Mouse (Mus musculus) right cerebral cortex, postnatal 25 days (tissue): ENCODE measurements around the gene Pde4c.

ENCODE experiments used
- DNase-seq: peaks from one replicate; pipeline ENCODE4 v3.0.0; 2022

The Pde4c gene

DNA sequence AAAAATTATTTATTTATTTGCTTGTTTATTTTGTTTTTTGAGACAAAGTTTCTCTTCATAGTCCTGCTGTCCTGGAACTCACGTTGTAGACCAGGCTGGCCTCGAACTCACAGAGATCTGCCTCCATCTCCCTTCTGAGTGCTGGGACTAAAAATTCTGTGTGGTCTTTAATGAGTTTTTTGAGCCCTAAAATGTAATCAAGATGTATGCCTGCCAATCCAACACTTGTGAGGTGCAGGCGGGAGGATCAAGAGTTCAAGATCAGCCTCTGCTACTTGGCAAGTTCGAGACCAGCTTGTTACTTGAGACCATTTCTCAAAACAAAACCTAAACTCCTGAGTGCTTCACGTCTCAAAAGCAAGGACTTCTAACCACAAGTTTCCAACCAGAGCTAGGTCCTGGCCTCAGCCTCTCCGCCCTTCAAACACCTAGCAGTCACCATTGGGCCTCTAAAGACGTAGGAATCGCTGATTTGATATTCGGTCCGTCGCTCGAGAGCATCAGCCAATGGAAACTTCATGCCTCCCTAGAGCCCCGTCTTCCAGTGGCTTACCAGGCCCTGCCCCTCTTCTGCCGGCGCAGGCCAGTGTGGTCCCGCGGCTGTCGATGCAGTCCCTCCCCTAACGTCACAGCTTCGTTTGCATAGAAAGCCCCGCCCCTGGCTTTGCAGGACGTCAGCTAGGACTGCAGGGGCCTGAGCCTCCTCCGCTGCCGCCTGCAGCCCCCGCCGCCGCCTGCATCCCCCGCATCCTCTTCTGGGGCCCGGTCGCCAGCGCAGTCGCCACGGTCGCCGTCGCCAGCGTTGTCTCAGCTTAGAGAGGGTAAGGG, 30.7 kb downstream of the Pde4c start, which contains the start of gene Rab3a:
Gene Rab3a (plus strand): TSS at position 637 of the 828 bp plus-strand sequence.
- peak; percentile 97 for DNase-seq

DNA sequence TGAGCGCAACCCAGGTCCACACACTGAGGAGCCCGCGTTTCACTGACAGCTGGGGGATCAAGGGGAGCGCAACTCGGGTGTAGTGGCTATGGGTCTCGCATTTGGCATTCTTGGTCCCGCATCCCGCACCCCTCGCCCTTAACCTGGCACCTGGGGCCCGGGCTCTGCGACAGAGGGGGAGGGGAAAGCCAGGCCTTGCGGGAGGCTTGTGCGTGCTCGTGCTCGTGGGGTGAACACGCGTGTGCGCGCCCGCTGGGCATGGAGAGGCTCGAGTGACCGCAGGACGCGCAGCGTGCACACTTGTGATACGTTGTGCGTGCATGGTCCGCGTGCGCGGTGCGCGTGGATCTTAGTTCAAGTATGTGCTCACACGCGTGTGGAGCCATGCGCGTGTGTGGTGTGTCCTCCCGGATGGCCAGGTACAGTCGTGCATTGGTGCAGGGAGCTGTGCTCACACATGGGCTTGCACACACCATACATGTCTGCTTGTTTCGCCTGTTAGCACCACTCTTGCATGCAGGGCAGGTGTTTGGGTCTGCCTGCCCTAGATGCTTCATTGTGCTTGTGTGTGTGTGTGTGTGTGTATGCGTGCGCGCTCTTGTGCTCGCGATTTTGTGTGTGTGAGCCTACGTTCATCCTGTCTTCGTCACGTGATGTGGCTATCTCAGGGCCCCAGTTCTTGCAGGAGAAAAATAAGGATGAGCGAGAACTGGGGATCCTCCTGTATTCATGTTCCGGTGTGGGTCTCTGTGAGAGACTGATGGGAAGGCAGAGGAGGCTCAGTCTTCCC, 31.5 kb downstream of the Pde4c start:
- DNase-seq: peak; percentile 81

DNA sequence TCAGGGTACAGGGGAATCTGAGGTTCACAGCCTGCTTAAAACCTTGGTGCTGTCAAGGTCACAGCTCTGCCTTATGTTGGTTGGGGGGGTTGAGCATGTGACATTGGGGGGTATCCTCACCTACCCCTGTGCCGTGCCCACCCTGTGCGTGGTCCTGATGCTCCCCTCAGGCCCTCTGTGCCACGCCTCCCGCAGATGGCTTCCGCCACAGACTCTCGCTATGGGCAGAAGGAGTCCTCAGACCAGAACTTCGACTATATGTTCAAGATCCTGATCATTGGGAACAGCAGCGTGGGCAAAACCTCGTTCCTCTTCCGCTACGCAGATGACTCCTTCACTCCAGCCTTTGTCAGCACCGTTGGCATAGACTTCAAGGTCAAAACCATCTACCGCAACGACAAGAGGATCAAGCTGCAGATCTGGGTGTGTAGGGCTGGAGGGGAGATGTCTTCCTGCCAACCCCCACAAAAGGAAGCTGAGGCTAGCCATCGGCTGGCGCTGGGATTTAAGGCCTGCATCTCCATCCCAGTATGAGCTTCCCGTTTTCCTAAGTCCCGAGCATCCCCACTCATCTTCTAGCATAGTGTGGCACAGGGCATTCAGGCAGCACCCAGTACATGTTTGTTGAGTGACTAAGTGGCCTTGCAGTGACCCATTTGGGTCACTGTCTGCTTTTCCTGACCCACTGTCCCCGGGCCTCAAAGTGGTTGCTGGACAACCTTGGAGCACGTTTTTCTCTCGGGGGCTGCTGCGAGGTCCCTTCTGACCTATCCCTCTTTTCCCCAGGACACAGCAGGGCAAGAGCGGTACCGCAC, 32.3 kb downstream of the Pde4c start:
- peak; percentile 4 for DNase-seq

DNA sequence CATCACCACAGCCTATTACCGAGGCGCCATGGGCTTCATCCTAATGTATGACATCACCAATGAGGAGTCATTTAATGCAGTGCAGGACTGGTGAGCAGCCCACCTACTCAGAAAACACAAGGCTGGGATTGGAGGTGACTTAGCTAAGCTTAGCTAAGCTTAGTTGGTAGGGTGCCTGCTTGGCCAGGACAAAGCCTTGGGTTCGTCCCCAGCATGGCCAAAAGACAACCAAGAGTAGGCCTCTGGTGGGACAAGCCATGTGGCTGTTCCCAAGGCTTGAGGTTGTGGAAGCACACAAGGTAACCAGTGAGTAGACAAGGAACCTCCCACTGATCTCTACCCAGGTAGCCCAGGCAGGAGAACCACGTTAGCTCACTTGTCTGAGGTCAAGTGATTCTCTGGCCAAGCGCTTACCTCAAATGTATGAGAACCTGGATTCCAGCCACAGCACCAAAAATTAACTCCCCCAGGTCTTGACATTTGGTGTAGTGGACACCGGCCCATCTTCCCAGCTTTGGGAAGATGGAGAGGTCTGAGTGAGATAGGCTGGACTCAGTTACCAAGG, 33.0 kb downstream of the Pde4c start:
- no peak for DNase-seq

DNA sequence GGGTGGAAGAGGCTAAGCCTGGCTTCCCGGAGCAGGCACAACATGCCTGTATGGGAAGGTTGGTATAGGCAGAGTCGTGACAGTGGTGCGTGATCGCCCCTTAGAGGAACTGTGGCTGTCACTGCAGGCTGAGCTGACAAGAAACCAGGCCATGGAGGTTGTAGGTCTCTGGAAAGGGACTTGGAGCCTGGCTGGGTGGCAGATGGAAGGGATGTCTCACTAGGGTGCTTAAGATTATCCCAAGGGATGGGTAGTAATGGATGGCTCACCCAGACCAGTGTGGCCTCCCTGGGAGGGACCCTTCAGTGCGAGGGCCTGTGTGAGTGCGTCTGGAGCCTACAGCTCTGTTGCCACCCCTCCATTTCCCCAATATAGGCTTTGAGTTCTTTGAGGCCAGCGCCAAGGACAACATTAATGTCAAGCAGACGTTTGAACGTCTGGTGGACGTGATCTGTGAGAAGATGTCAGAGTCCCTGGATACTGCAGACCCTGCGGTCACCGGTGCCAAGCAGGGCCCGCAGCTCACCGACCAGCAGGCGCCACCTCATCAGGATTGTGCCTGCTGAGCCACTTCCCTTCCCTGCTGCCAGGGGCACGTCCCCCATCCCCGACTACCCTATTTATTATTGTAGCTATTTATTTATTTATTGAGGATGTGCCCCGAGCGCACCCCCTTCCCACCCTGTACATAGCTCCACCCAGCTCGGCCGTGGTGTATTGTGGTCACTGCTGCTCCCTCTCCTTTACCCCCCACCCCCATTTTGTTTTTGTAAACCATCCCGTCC, 34.2 kb downstream of the Pde4c start:
- DNase-seq: no peak

DNA sequence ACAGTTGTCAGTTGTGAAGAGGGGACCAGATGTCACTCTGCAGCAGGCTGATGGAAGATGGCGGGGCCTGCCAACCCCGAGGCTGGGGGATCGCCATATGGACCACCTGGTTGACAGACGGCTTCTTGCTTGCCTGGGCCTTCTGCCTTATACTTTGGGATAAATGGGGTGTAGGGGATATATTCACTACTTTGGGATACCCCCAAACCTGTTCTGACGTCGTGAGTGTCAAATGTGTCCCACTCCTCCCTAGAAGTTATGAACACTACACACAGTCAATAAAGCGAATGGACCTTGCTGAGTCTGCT, 34.7 kb downstream of the Pde4c start:
- DNase-seq: no peak

DNA sequence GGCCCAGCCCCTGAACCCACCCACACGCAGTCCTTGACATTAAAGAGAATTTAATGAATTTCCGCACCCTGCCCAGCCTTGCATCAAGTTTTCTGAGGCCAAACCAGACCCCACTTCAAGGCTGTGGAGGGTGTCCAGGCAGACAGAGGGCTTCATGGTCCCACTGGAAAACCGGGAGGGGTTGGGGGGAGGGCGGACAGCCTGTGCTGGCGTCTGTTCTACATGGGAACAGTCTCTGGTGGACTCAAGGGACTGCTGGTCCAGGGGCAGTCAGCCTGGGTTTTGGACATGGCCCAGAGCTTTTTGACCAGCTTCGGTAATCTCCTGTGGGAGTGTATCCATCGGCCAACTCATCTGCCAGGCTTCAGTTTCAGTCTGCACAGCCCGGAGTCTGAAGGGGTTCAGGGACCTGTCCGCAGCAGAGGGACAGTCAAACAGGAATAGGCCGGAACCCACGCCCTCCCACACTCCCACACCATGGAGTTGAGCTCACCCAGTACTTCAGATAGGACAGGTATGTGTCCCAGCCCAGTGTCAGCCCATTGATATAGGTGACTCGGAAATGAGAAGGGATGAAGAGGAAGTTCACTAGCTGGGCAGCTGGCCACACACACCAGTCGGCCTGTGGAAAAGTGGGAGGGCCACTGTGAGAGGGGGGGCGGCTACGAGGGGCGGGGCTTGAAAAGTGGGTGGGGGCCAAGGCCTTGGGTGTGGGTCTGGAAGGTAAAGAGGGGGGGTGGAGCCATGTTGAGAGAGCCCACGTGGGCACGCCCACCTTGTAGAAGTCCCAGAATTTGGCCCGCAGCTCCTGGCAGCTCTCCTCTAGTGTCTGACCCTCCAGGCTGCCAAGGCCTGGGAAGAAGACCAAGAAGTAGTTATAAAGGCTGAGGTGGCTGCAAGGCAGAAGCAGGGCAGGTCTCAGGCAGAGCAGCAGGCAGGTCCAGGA, 35.4 kb downstream of the Pde4c start:
- DNase-seq: no peak

DNA sequence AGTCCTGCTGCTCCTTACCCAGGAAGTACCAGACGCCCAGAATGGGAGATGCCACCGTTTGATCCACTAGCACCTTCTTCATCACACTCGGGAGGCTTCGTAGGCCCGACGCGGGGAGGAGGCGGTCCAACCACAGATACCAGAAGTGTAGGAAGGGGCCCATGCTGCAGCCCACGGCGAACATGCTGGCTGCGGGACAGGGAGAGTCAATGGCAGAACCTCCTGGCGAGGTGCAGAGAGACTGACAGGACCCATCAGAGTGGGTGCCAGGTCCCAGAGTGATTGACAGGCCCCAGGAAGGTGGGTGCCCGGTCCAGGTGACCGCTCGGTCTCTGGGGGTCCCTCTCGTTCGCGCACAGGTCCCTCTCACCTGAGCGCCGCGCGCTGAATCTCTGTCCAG, 36.8 kb downstream of the Pde4c start:
- DNase-seq: no peak

DNA sequence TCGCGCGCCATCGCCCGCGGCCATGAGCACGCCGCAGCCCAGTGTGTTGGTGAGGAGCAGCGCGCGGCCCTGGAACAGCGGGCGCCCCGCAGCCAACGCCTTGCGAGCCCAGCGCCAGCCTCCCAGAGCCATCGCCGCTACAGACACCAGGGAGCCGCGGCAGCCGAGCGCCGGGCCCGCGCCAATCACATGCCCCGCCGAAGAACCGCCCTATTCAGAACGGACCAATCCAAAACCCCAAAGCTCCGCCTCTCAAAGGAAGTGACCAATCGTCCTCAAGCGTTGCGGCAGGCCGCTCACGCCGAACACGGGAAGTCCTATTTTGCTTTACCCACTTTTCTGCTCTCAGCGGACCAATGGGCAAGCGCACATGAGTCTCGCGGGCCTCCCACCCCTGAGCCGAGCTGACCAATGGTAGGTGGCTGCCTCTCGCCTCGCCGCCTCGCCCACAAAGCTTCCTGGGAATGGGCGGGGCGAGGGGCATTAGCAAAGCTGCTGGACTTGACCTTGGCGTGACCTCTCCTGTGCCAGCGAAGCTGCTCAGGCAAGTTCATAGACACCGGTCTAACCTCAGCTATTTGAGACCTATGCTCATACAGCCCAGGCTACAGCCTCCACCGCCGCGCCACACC, 37.4 kb downstream of the Pde4c start, which contains the start of gene Mpv17l2:
Gene Mpv17l2 (minus strand): TSS at position 172 of the 632 bp plus-strand sequence.
- peak; percentile 98 for DNase-seq

DNA sequence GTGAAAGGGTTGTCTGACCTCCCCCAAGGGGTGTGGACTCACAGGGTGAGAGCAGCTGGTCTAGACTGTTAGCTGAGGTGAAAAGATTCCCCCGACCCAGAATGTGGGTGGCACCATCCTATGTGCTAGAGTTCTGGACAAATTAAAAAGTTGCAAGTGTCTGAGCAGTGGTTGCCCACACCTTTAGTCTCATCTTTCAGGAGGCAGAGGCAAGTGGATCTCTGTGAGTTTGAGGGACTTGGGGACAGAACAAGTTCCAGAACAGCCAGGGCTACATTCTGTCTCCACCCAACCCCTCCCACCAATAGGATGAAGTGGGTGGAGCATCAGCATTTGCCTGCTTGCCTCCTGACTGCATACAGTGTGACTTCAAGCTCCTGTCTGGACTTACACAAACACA, 38.6 kb downstream of the Pde4c start:
- DNase-seq: no peak

DNA sequence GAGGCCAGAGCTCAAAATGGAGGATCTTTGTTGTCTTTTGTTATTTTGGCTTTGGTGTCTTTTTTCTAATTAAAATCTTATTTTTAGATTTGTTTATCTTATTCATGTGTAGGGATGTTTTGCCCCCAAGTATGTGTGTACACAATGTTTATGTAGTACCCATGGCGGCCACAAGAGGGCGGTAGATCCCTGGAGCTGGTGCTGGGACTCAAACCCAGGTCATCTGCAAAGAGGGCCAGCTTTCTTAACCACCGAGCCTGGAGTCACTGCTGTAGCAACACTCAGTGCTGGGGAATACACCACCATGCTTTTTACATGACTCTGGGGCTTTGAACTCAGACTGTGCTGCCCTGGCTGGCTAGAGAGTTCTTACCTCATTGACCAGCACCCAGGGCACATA, 39.8 kb downstream of the Pde4c start:
- DNase-seq: no peak

DNA sequence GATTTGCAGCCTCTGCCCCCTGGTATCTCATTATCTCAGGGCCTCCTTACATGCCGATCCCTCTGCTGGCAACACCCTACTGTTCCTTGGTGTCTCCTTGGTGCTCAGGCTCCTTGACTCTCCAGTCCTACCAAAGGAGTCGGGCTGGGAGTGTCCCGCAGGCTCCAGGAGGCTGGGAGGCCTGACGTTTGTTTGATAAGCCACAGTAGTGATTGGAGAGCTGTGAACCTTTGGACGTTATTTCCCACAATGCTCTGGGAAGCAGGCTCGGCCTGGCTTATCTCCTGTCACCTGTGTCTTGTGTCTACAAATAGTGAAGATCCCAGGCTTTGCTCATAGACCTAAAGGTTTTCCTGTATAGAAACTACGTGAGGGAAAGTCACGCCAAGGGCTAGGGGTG, 40.5 kb downstream of the Pde4c start:
- DNase-seq: no peak

DNA sequence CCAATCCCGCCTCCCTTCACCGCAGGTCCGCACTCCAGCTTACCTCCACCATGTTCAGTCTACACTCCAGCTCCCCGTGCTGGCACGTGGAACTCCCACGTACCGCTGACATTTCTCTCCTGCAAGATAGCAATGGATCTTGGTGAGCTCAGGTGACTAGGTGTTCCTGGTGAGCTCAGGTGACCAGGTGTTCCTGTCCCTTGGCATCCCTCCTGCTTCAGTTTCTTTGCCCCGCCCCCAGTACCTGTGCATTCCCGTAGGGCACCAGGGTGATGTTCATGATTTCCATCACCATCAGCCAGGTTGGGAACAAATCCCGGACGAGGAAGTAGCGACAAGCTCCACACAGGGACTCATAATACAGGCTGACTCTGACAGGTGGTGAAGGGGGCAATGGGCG, 41.2 kb downstream of the Pde4c start:
- no peak for DNase-seq

DNA sequence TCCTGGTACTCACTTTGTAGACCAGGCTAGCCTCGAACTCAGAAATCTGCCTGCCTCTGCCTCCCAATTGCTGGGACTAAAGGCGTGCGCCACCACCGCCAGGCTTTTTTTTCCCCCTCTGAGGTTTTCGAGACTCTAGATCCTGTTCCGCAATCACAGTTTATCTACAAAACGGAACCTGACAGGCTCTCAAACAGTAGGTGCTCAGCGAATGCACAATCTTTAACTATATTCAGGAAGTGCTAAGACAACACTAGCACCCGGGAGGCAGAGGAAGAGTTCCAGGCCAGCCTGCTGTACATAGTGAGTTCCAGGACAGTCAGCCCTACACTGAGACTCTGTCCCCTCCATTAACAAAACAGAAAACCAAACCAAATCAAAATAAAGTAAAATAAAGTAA, 41.8 kb downstream of the Pde4c start:
- no peak for DNase-seq

DNA sequence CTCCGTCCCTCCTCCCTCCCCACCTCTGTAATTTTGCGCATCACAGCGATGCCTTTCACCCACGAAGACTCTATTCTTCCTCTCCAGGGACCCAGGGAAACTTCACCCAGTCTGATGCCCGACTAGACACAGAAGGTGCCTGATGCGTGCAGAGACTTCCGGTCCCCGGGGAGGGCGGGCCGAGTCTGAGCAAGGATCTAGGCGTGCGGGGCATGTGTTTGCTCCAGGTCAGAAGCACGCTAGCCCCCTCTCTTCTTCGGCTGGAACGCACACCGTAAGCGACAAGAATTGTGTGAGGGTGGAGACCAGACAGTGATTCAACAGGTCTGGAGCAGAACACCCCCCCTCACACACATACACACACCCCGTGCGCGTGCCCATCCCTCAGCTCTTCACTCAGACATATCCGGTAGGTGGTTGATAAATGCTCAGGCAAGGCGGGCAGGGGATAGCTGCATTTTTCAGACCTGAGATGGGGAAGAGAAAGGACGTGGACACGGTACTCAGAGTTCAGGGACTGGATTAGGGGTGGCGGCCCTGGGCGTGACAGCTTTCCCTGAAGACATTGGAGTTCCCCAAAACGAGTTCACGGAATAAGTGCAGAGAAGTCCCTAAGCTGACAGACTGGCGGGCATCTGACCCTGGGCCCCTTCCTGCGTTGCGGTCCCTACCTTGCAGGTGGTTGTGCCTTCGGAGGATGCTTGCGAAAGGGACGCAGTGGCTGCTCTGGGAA, 42.5 kb downstream of the Pde4c start:
- DNase-seq: no peak

DNA sequence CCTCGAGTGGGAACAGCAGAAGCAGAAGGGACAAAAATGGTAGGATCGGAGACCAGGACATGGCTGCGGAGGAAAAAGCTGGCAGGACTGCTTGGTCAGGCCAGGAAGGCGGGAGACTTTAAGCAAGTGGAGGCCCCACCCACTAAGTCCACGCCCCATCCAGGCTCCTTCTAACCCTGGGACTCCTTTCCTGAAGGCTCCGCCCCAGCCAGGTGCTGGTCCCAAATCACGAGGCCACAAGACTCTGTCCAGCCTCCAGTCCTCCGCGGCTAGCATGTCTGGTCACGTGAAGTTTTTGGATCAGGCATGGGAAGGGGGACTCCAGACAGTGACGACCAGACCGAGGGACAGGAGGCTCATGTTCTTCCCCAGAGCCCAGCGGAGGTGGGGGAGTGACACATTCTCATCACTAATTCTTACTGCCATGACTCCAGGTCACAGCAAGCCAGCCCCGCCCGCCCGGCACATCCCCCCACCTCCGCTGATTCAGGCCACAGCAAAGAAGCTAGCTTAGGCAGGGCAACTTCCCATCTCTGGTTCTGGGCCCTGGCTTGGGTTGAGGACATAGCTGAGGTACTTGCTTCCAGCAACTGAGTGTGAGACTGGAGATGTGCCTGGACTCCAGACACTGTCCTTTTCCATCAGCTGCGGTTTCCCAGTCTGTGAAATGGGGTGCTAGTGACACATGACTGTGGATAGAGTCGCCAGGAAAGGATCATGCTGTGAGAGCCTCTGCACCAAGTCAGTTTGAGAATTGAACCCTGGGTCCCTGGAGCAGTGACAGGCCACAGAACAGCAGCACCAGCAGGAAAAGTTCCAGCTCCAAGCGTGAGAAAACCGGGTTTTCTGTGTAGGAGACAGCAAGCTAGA, 43.3 kb downstream of the Pde4c start:
- no peak for DNase-seq

DNA sequence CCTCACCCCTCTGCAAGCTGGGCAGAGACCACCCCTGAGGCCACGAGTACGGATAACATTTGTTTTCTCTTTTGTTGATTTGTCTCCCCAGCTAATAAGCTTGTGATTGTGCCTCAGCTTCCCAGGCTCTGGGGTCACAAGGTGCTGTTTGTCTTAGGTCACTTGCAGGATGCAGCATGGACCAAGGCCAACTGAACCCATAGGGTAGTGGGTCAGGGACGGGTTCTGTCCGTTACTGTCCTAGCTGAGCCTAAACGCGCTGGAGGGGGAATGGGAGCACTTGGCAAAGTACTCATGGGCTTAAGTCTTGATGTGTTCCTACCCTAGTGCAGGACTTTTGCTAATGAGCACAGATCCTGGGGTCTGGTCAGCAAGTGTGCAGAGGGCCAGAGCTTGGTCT, 44.0 kb downstream of the Pde4c start:
- DNase-seq: no peak

DNA sequence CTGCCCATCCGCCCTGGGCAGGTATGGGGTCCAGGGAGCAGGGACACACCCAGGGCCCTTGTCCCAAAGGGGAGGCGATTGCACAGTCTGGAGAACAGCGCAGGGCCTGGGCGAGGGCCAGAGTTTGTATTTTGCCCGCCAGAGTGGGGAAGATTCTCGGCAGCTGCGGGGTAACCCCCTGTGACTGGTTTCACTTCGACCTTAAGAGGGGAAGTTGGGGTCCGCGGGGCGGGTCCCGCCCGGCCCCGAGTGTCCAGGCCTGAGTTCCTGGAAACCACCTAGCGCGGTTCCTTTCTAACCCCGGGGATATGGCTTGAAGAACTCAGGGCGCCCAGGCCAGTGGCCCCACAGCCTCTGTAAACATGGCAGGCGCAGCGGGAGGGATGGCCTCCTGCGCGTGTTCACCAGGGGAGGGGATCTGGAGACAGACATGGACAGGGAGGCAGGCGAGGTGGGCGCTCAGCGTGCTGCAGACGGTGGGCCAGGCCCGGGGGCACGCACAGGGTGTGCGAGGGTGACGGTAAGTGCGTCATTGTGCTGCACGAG, 44.8 kb downstream of the Pde4c start:
- DNase-seq: no peak

DNA sequence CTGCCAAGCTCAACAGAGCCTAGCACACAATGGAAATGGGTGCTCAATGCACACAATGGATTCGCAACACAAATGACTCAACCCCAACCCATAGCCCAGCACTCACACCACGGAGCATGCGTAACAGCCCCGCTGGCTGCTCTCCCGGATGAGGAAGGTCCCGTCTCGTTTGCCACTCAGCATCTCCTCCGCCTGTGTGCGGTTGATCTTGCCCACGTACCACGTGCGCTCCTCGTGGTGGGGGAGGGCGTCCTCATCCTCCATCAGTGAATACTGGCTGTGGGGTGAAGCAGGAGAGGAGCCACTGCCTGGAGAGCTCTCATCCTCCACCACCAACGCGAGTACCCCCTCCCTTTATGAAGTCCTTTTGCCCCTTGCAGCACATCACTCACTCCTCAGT, 45.4 kb downstream of the Pde4c start:
- DNase-seq: no peak
